Mouse (Mus musculus): ENCODE measurements at regions not wholly inside any gene's neighbourhood (a gene's known extent, or its start where the extent isn't known, plus 50 kb on each side); places are given as distances from the start of the nearest gene placed in this dataset.

DNA sequence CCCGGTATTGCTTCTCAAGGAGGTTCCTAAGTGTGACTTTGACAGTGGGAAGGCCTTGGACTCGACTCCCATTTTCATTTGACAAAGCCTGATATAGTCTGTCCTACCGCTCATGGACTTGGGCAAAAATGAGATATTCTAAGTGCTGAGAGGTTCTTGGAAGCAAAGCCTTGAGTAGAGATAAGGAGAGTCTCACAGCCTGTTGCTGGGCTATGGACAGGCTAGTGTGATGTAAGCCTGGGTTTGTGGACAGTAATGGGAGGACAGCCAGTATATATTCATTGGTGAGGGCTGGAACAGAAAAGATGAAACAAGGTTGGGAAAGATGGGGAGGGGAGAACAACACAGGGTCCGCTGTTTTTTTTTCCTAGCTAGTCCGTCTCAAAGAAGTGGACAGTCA lies 228.0 kb downstream of the Wdr11 start:
- DNase-seq, result no peak

DNA sequence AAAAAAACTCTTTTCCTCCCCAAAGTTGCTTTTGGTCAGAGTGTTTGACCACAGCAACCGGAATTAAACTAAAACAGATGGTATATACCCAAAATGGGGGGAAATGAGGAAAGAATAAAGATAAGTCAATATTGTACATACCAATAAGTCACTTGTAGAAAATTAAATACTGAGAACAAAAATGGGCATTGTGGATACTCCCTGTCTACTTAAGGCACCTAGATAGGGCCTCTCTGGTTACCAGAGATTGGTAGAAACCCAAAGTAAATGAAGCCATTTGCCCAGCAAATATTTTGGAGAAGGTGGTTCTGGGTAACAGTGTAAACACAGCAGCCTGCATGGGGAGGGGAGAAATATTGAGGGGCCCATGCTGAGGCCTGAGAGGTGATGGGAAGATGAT lies 237.3 kb downstream of the Wdr11 start:
- no peak for DNase-seq

DNA sequence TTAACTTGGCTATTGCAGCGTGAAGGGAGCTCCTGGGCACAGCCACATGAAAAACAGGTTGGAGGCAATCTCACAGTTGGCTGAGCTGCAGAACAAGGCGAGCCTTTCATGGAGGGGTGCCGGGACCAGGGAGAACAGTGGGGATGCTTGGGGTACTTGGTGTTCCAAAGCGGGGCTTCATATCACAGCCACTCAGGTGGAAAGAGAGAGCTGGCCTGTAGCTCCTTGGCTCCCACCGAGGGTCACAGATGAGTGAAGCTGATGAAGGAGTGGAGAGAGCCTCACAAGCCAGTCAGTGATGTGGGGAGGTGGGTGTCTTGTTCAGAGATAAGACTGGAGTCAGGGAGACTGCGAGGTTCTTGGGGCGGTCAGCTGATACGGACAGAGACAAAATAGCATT lies 241.2 kb downstream of the Wdr11 start:
- no peak for DNase-seq

DNA sequence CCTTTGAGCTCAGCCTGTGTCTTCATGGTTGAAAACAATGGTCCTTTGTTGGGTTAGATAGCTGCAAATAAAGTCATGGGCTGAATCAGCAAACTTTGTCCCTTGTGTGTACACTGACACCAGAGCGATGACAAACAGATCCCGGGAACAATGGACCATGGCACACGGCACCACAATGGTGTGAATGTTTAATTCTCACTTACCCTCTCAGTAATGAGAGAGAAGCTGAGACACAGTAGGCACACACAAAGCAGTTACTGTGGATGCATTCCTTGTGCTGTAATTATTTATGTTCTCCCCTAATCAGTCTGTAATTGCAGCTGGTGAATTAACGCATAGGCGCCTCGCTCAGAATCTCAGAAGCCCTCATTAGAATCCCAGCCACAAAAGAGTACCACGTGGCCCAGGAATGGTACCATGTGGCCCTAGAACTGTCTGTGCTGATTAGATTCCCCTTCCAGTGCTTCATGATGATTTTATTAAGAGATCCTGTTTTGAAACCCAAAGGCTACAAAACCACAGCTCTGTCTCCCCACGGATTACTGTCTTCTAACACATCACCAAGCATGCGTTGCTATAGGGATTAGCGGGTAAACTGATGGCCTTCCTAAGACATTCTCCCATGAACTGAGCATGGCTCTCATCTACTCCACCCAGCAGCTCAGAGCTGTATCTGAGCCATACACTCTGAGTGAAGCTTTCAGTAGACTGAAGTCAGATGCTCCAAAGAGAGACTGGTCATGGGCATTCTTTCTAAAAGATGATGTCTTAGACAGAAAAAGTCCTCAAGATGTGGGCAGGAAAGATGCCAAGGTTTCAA lies 250.8 kb downstream of the Wdr11 start:
- DNase-seq, result no peak

DNA sequence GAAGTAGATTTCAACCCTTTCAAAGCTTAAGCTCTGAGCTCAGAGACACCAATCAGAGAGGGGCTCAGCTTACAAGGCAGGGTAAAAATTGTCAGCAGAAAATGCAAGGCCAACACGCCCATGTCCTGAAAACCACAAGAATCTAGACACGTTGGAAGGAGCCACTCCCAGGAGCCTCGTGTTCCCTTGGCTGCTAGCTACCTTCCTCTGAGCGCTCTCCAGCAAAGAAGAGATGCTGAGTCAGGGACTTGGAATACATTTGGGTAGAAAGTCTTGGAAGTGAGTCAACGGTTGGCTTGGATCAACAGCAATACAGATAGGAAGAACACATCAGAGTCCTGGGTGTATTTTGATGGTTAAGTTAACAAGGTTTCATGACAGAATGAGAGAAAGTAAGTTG lies 255.5 kb downstream of the Wdr11 start:
- no peak for DNase-seq

DNA sequence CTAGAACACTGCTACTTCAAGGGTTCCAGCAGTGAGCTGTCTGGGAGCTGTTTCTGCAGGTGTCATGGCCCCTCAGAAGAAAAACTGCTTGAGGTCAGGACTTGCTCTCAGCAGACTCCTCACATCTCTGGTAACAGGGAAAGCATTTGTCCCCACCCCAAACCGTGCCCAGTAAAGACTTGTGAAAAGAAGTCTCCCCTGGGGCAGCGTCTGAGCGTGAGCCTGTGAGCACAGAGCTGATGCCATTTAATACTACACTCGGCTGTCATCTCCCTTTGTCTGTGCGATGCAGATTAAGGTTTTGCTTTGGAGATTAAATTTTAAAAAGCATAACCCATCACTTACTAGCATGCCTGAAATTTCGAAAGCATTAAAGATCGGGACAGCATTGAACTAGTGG lies 261.9 kb downstream of the Wdr11 start:
- DNase-seq, result no peak

DNA sequence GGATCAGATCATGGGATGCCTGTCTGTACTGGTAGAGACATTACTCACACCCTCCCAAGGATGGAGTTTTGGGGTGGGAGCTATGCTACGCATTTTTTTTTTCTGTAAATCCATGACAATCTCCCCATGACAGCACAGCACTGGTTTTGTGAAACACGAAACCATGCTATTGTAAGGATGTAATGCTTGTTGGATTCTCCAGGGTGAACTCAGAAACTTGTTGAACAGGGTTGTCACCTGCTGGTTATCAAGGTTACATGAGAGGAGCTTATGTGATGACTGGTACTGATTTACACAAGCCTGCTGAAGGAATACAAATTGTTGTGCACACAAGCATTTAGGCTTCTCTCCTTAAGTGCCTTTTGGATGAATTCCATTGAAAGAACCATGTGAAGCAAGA lies 263.3 kb downstream of the Wdr11 start:
- no peak for DNase-seq

DNA sequence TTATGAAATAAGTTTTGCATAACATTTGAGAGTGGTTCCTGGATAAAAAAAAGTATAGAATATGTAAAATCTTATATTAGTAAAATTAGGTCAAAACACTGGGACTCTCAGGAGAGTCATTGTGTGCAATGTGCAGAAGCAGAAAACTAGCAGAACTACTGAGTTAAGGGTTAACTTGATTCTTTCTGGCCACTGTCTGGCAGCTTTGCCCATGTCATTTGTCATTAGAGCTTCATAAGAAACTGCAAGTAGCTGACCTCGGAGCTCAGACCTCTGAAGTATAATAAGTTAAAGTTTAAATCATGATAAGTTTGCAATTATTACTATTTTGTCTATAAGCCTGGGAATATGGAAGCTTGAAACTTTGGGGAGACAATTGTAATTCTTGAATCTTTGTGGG lies 271.3 kb downstream of the Wdr11 start:
- DNase-seq, result no peak

DNA sequence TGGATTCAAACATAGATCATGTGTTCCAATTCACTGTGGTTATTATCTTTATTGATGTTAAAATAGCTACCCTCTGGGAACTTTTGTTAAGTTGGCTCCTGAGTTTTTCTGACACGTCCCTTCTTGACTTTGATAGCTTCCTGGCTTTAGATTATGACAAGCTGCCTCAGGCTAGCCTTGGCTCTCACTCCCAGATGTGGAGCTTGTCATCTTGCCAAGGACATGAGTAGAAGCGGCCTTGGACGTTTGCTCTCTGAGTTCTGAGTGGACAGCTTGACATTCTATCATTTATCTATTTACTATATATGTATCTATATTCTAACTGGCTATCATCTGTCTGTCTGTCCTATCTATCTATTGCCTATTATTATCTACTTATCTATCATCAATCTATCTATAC lies 273.9 kb downstream of the Wdr11 start:
- DNase-seq, result no peak

DNA sequence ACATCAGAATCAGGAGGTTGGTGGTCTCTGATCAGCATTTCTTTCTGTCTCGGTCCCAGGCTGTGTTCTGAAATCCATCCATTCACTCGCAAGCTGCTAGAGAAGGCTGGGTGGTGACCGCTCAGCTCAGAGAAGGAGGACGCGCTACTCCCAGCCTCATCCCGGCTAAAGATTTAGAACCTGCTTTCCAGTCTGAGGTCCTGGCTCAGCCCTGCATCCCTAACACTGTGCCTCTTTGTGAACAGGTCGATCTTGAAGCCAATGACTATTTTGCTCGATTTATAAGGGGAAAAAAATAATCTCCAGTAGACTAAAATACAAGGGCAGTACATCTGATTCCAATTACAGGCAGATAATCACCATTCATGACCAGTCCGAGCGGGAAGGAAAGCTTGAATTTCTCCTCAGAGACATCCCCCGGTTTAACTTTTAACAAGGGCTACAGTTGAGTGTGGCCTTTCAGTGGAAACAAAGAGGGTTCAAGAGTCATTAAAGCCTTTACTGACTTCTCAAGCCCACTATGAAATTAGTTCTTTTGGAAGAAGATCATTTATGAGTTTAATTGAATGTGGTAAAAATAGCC lies 280.6 kb downstream of the Wdr11 start:
- no peak for DNase-seq

DNA sequence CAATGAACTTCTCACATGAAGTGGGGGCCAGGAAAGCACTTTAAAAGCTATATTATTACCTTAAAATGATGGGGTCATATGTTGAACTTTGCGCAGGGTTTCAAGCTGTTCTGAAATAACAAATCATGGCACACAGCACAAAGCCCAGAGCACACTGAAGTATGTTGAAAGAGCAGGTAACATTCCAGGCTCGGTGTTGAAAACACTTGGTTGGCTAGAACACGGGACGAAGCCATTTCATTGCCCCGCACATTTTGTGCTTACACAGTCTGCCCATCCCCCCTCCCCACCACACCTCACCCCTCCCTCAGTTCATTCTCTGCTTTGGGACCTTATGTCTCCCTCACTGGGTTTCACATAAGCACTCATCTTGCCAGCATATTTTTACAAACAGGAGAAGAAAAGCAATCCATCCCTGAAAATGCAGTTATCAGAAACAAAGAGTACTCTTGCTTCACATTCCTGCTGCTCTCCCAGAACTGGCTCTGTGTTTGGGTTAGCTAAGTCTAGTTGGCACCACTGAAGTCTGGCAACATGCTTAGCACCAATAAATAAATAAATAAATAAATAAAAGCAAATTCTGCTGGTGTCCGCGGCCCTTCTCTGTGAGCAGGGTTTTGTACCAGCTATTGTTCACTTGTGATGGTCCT lies 284.7 kb downstream of the Wdr11 start:
- DNase-seq, result no peak

DNA sequence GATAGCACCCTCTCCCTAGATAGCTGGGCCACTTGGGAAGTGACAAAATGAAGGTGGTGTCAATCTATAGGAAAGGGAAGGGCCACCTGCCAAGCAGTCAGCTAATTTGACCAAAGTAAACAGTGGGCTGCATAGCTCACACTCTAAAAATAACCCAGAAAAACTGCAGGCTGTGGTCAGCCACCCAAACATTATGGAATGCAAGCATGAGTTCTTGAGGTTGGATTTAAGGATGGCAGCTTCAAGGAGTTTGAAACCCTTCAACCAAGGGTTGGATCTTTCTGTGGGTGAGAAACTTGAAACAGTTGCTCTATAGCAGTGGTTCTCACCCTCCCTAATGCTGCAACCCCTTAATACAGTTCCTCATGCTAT lies 285.2 kb downstream of the Wdr11 start:
- DNase-seq, result no peak

DNA sequence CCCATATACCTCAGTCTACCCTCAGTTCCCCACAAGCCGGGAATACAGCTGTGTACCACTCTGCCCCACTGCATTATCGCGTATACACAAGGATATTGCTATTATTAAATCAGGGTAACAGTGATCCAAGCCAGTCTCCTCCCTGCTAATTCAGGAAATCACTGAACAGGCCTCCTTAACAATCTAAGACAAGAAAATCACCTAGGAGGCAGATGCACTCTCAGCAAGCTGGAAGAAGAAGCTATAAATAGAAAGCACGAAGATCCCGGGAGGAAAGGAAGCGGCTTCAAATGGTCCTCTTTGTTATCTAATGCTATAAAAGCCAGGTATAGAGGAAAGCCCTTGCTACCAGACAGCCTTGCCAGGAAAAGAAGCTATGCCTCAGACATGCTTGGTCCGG lies 304.6 kb downstream of the Wdr11 start:
- no peak for DNase-seq

DNA sequence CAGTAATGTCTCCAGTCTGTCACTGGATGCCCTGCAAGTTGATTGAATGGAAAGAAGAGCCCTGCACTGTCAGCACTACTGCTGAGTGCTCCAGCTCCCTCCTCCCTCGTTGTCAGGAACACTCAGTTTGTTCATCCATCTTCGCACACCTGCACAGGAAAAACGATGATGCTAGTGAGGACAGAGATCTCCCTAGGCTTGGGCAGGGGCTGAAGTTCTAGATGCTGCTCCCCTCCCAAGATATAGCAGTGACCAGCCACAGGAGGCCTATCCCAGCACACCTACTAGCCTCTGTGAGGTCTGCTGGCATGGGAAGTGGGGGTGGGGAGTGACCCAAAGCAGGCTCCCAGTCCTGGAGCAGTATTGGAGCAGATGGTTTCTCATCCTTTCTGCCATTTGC lies 305.8 kb downstream of the Wdr11 start:
- no peak for DNase-seq

DNA sequence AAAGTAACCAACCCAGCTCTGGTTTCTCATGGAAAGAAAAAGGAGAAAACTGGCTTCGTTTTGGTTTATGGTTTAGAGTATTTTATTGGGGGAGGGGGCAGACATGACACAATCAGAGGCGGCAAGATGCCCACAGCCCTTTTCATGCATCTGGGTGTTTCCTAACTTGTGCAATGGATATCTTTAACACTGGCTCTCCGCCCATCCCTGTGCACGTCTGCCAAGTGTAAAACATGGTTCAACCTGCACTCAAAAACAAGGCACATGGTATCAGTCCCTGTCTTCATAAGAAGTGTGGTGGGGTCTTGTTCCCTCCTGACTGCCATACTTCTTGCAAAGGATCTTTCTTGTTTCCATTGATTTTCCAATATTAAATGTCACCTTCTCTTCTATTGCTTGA lies 310.6 kb downstream of the Wdr11 start:
- DNase-seq, result no peak

DNA sequence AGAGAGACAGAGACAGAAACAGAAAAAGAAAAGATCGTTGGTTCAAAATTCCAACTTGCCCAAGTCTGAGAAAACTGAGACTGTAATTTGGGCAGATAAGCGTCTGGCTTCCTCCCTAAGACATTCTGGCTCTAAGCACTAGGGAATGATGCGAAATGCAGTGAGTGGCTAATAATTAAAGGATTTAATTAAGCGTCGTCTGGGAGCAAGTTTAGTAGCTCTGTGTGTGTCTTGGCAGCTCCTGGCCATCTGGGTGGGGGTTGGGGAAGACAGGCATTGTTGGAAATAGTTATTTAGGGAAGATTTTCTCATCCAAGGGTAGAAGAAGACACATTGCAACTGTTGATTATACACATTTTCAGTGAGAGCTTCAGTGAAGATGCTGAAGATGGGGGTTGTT lies 311.5 kb downstream of the Wdr11 start:
- DNase-seq, result no peak

DNA sequence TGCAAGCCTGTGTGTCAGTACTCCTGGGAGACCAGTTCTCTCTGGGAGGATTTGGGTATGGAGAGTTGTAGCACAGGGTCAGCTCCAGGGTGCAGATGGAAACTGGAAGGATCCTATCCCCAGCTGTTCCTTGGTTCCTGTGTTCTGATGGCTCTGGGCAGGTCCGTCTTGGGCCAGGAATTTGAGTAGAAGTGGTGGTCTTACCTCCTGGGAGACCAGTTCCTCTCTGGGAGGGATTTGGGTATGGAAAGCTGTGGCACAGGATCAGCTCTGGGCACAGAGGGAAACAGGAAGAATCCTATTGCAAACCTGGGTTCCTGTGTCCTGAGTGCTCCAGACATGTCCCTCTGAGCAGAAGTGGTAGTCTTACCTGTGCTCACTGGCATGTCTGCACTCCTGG lies 314.5 kb downstream of the Wdr11 start:
- DNase-seq, result no peak

DNA sequence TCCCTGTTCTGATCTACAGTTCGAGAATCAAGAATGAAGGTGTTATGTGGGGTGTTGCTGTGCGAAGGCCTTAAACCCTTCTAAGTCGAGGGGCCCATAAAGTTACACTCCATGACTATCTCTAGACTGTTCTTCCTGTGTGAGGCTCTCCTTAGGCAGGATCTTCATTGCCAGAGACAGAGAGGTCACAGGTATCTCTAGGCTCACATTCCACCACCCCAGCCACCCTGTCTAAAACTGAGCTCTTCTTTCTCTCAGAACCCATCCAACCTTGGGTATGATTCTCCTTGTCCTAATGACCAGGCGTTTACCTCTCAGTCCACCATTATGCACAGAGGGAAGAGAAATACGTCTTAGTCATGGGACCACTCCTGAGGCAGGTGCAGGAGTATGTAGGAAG lies 317.2 kb downstream of the Wdr11 start:
- DNase-seq, result no peak

DNA sequence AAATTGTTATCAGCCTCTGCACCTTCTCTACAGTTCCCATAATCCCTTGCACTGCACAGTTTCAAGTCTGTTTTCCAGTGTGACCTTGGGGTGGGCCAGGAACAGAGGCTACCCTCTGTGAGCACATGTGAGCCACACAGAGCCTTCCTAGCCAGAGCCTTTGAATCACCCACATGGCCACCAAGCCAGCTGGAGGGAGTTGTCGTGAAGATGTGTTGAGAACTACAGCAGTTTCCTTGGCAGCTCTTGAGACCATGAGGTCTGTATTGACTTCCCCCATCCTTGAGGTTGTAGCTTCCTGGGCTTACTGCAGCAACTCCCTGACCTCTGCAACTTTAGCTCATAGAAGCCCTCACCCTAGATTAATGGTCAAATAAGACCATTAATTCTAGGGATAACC lies 318.1 kb downstream of the Wdr11 start:
- DNase-seq, result no peak

DNA sequence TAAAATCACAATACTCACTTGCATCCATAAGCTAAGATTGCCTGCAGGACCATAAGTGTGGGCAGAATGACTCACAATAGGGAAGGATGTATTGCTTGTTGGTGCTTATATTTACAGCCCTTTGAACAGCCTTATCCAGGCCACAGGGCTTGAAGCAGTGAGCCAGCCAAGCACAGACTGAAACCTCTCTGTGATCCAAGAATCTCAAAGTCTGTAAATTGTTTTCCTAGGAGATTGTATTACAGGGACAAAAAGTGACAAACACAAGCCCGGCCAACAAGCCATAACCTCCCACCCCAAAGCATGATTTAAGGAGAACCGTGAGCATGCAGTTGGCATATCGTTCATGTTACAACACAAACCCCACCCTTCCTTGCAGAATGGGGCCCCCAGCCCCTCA lies 319.2 kb downstream of the Wdr11 start:
- DNase-seq, result no peak

DNA sequence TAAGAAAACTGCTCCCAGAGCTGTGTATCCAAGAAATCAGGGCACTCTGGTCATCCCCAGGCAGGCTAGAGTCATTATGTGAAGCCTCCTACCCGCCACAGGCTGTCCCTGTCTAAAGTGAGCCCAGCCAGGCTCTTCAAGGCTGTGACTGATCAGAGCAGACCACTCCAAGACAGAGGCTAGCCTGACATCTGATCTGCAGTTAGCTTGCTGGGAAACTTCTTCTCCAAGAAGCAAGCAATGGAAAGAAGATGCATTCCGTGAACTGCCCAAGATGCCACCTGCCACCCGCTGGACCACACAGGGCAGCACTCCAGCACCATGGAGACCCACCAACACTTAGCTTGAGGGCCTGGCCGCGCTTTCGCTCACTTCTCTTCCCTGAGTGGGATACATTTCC lies 323.2 kb downstream of the Wdr11 start:
- DNase-seq, result no peak

DNA sequence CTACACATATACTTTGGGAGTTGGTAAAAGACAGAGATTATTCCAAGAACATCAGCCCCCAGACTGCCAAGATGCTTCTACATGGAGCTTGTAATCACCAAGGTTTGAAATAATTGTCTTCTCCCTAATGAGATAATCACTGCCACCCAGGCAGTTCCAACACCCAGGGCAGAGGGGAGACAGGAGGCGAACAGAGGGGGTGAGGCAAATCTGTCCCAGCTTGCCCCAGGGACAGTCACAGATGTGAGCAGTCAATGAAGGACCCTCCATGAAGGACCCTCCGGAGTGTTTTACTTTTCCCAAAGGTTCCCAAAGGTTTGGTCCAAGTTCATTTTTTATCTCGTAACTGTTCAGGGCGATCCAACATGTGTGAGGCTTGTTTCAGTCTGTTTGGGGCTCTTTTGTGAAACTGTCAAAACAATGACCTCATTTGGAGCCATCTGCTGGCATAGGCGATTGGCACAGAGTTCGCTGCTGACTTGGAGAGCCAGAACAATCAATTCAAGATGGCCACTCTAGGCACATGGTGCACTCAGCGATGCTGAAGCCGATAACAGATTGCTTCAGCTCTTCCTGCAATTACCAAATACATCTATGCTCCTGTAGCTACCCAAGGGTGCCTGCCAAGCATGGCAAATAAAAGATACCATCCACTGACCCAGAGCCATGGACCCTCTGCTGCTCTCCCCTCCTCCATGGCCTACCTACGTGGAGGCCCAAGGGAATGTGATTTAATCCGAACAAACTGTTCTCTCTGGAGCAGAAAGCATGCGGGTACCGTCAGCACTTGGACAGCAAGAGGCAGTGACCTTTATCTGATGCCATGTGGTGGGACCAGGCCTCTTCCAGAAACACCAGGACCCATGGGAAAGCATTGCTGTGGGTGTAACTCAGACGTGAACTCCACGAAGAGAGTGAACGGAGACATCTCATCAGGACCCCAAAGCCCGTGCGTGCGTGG lies 326.9 kb downstream of the Wdr11 start:
- peak; percentile 61 for DNase-seq

DNA sequence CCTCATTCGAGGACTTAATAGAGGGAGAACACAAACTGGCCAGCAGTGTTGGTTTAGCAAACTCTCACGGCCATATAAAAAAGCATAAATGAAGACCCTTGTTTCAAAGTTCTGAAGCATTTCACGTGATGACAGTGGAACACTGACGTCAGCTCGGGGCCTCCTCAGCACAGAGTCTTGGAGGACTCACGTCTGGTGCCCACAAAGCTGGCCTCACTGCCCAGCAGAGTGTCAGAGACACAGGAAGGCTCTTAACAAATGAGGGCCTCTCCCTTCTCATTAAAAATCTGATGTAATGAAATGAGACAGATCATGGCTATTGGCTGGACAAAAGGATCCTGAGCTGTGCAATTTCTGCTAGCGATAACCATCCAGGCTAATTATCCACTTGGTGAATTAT lies 330.6 kb downstream of the Wdr11 start:
- DNase-seq, result no peak

Data from cerebellum, adult 11-12 months (tissue).